Mouse (Mus musculus) regulatory T cell (primary cell): ENCODE measurements around the gene Mical3.

Experiments
- in situ Hi-C: fragments of 300-600 bp; cut with MboI, MseI; formaldehyde crosslinking; loops from one replicate; pipeline ENCODE4 v1.15.1; 2025; ENCODE audit warnings: high pct_unique_total_duplicates

Gene Mical3

GRCm38 (mm10) chr6:121018147-121018546 lies 112.7 kb downstream of the Mical3 start:
- in situ Hi-C loops = no loop called here

- in situ Hi-C loops = no loop called here
Measured at GRCm38 (mm10) chr6:121017436-121018031, 113.3 kb downstream of the Mical3 start.

- in situ Hi-C loops = no loop called here
Measured at GRCm38 (mm10) chr6:121016097-121016496, 114.7 kb downstream of the Mical3 start.

GRCm38 (mm10) chr6:121014339-121014738 lies 116.5 kb downstream of the Mical3 start:
- in situ Hi-C loops = loop anchor here (5.0 kb wide), 1 partner anchor 88 kb away; no protein-coding TSS in a partner anchor

- in situ Hi-C loops = loop anchor here (5.0 kb wide), 1 partner anchor 89 kb away; no protein-coding TSS in a partner anchor
Measured at GRCm38 (mm10) chr6:121013750-121014149, 117.0 kb downstream of the Mical3 start.

GRCm38 (mm10) chr6:121011709-121012108 lies 119.1 kb downstream of the Mical3 start:
- in situ Hi-C loops = loop anchor here (5.0 kb wide), 1 partner anchor 91 kb away; no protein-coding TSS in a partner anchor

- in situ Hi-C loops = loop anchor here (5.0 kb wide), 1 partner anchor 93 kb away; no protein-coding TSS in a partner anchor
Measured at GRCm38 (mm10) chr6:121009651-121010050, 121.1 kb downstream of the Mical3 start.

- in situ Hi-C loops = no loop called here
Measured at GRCm38 (mm10) chr6:121004959-121005358, 125.8 kb downstream of the Mical3 start.

- in situ Hi-C loops = no loop called here
Measured at GRCm38 (mm10) chr6:121002952-121003351, 127.8 kb downstream of the Mical3 start.

- in situ Hi-C loops = no loop called here
Measured at GRCm38 (mm10) chr6:120999860-121000526, 130.8 kb downstream of the Mical3 start.

- in situ Hi-C loops = no loop called here
Measured at GRCm38 (mm10) chr6:120999087-120999486, 131.7 kb downstream of the Mical3 start.

GRCm38 (mm10) chr6:120996607-120997006 lies 134.2 kb downstream of the Mical3 start:
- in situ Hi-C loops = no loop called here

GRCm38 (mm10) chr6:120995541-120995940 lies 135.3 kb downstream of the Mical3 start:
- in situ Hi-C loops = no loop called here

- in situ Hi-C loops = no loop called here
Measured at GRCm38 (mm10) chr6:120991857-120992256, 138.9 kb downstream of the Mical3 start.

GRCm38 (mm10) chr6:120987571-120988084 lies 143.2 kb downstream of the Mical3 start:
- in situ Hi-C loops = no loop called here

- in situ Hi-C loops = no loop called here
Measured at GRCm38 (mm10) chr6:120987164-120987563, 143.6 kb downstream of the Mical3 start.

GRCm38 (mm10) chr6:120986172-120986571 lies 144.6 kb downstream of the Mical3 start:
- in situ Hi-C loops = no loop called here

- in situ Hi-C loops = no loop called here
Measured at GRCm38 (mm10) chr6:120982314-120982713, 148.5 kb downstream of the Mical3 start.

GRCm38 (mm10) chr6:120981537-120981936 lies 149.3 kb downstream of the Mical3 start:
- in situ Hi-C loops = no loop called here

- in situ Hi-C loops = loop anchor here (10.0 kb wide), 1 partner anchor 157 kb away; the partner anchor contains the start of gene Mical3
Measured at GRCm38 (mm10) chr6:120978019-120978621, 152.7 kb downstream of the Mical3 start.

- in situ Hi-C loops = loop anchor here (10.0 kb wide), 1 partner anchor 158 kb away; the partner anchor contains the start of gene Mical3
Measured at GRCm38 (mm10) chr6:120976991-120977390, 153.8 kb downstream of the Mical3 start.

- in situ Hi-C loops = loop anchor here (10.0 kb wide), 1 partner anchor 159 kb away; the partner anchor contains the start of gene Mical3
Measured at GRCm38 (mm10) chr6:120976097-120976496, 154.7 kb downstream of the Mical3 start.
